Mouse (Mus musculus) liver, embryonic 14.5 days (tissue): ENCODE data around the gene Gm49358.

Experiments used
- CTCF ChIP-seq: IDR thresholded peaks from 2 replicates; pipeline ENCODE4 v1.5.1; 2016; ENCODE audit warnings: antibody characterized with exemption, low read depth, control low read depth
- EP300 ChIP-seq: IDR thresholded peaks from 2 replicates; pipeline ENCODE4 v1.6.1; 2016; ENCODE audit warnings: antibody characterized with exemption, low read depth

GRCm38 (mm10) chr10:86769797-86770196 lies 6.0 kb downstream of the Gm49358 start:
- TF ChIP-seq EP300 (no peak), CTCF (no peak)
